8 mouse cellular contexts compared by ENCODE assay signal in genomic region chr1:36580384-36581207, GRCm38 (mm10). TPM values are rescaled to one million over a fixed set of nuclear protein-coding genes. Genes with fewer than 3 reads are reported as not detected.
DNase-seq lines count a peak whose midpoint lies in the region; ATAC-seq and TF ChIP-seq lines count a peak whose summit lies in the region.

No protein-coding gene starts in this region.

- no peaks in the 10 kb centered on the region for H3K36me3 ChIP-seq in kidney, adult 2 months (ENCODE audit: control insufficient read depth, insufficient read depth, low read length)
- H3K36me3 ChIP-seq in forebrain, embryonic 16.5 days (ENCODE audit: control insufficient read depth, insufficient read depth), result no peaks in the 10 kb centered on the region
- H3K36me3 ChIP-seq in hindbrain, embryonic 10.5 days, result no peaks in the 10 kb centered on the region
- no peaks in the 10 kb centered on the region for H3K36me3 ChIP-seq in stomach, embryonic 14.5 days (ENCODE audit: control insufficient read depth, insufficient read depth, low read length)

- no peaks in the 10 kb centered on the region for H3K9me3 ChIP-seq in forebrain, embryonic 16.5 days (ENCODE audit: control insufficient read depth, low read length)
- no peaks in the 10 kb centered on the region for H3K9me3 ChIP-seq in hindbrain, embryonic 10.5 days
- no peaks in the 10 kb centered on the region for H3K9me3 ChIP-seq in stomach, embryonic 14.5 days (ENCODE audit: control insufficient read depth, low read depth, low read length)

- H3K27ac ChIP-seq in kidney, adult 2 months (ENCODE audit: insufficient read depth, low read depth, low read length), result peak overlapping the region; percentile 43; the same call in 1 of the 2 replicates
- peak overlapping the region; percentile 85 for H3K27ac ChIP-seq in forebrain, embryonic 16.5 days (ENCODE audit: low read length)
- peak overlapping the region; percentile 90 for H3K27ac ChIP-seq in hindbrain, embryonic 10.5 days
- peak overlapping the region; percentile 94 for H3K27ac ChIP-seq in stomach, embryonic 14.5 days (ENCODE audit: low read length)

- no peak for TF ChIP-seq CTCF in kidney, adult 2 months (conservative IDR thresholded peaks at IDR 0.05; ENCODE audit: insufficient read depth, insufficient read length, low read depth, low read length)

- intact Hi-C loops in left cerebral cortex, postnatal 14 days (cut with DNase I), result no loop called here

- H3K4me2 ChIP-seq in forebrain, embryonic 16.5 days (ENCODE audit: low read length), result peak overlapping the region; percentile 41
- H3K4me2 ChIP-seq in stomach, embryonic 14.5 days (replicated peaks; ENCODE audit: low read depth, low read length), result peak overlapping the region; percentile 37

- H3K27me3 ChIP-seq in kidney, adult 2 months (replicated peaks; ENCODE audit: control insufficient read depth, insufficient read depth, low read length), result no peaks in the 10 kb centered on the region
- H3K27me3 ChIP-seq in forebrain, embryonic 16.5 days (replicated peaks; ENCODE audit: control insufficient read depth, insufficient read depth, low read length), result peaks cover 12% of the 10 kb centered on the region; the same call in 1 of the 2 replicates
- H3K27me3 ChIP-seq in hindbrain, embryonic 10.5 days (ENCODE audit: insufficient read depth, poor library complexity, severe bottlenecking), result peaks cover 4% of the 10 kb centered on the region
- no peaks in the 10 kb centered on the region for H3K27me3 ChIP-seq in stomach, embryonic 14.5 days (ENCODE audit: control insufficient read depth, insufficient read depth, low read length)

- H3K9ac ChIP-seq in forebrain, embryonic 16.5 days (replicated peaks; ENCODE audit: low read depth, low read length), result peak overlapping the region; percentile 55
- no peak overlapping the region; the same call in 1 of the 2 replicates for H3K9ac ChIP-seq in stomach, embryonic 14.5 days (replicated peaks; ENCODE audit: low read depth, low read length)

- DNase-seq in kidney, adult 2 months, result peak; percentile 38
- DNase-seq in kidney, adult 11 months, result no peak
- DNase-seq in cerebellum, adult 8-10 months, result peak; percentile 54
- DNase-seq in hindbrain, embryonic 10.5 days (ENCODE audit: low spot score), result peak; percentile 72
- peak; percentile 41 to 62 for DNase-seq in left cerebral cortex, postnatal 14 days (ENCODE audit: low spot score in 2 of 2)
- DNase-seq in mesoderm, embryonic 11.5 days (ENCODE audit: low read depth, low spot score), result peak; percentile 77

- H3K4me3 ChIP-seq in kidney, adult 2 months (ENCODE audit: insufficient read depth, low read depth, low read length), result peak overlapping the region; percentile 27
- no peak overlapping the region; the same call in 1 of the 2 replicates for H3K4me3 ChIP-seq in forebrain, embryonic 16.5 days (replicated peaks; ENCODE audit: low read length)
- H3K4me3 ChIP-seq in hindbrain, embryonic 10.5 days, result peak overlapping the region; percentile 37
- no peak overlapping the region for H3K4me3 ChIP-seq in stomach, embryonic 14.5 days (ENCODE audit: low read depth, low read length)

- H3K4me1 ChIP-seq in kidney, adult 2 months (ENCODE audit: control insufficient read depth, insufficient read depth, low read length), result peaks cover 15% of the 10 kb centered on the region; the same call in 1 of the 2 replicates
- H3K4me1 ChIP-seq in forebrain, embryonic 16.5 days (replicated peaks; ENCODE audit: control insufficient read depth, insufficient read depth, low read length), result peaks cover 19% of the 10 kb centered on the region
- H3K4me1 ChIP-seq in hindbrain, embryonic 10.5 days (replicated peaks), result peaks cover 61% of the 10 kb centered on the region
- peaks cover 30% of the 10 kb centered on the region for H3K4me1 ChIP-seq in stomach, embryonic 14.5 days (ENCODE audit: control insufficient read depth, insufficient read depth, low read length)

- ATAC-seq in forebrain, embryonic 16.5 days, result peak; percentile 93
- ATAC-seq in stomach, embryonic 14.5 days (ENCODE audit: insufficient number of reproducible peaks, insufficient read depth, low FRiP score, low read depth), result peak; percentile 93

- TF ChIP-seq POLR2A in kidney, adult 2 months (IDR thresholded peaks at IDR 0.05; ENCODE audit: low read depth, low read length), result peak; percentile 7

- 8% methylated on average over 17 of the region's 17 CpGs for WGBS in kidney, adult 2 months
- WGBS in forebrain, embryonic 16.5 days, result under 1% methylated on average over 17 of the region's 17 CpGs
- 3% methylated on average over 17 of the region's 17 CpGs for WGBS in hindbrain, embryonic 10.5 days
- WGBS in stomach, embryonic 14.5 days, result 2% methylated on average over 17 of the region's 17 CpGs

RNA-seq across cellular contexts. Expression of gene Sema4c, which starts 22.4 kb away (rescaled TPM):
- 8.0 and 9.1 TPM in 2 replicates for polyA plus RNA-seq in kidney, adult 2 months (2012; rRNA removed)
- polyA plus RNA-seq in forebrain, embryonic 16.5 days (2015; fragmentation: Nextera tagmentation; extraction: Ambion mirVana), result 35.4 and 37.3 TPM in 2 replicates
- polyA plus RNA-seq in hindbrain, embryonic 10.5 days (2016; fragmentation: Nextera tagmentation; extraction: Ambion mirVana), result 25.4 and 29.6 TPM in 2 replicates
- total RNA-seq in left cerebral cortex, postnatal 14 days (2021), result 10 to 100 TPM; 16.2 to 20.2 TPM
- polyA plus RNA-seq in stomach, embryonic 14.5 days (2014; fragmentation: Nextera tagmentation; extraction: Ambion mirVana), result 4.2 and 4.3 TPM in 2 replicates

RNA-seq across cellular contexts. Expression of gene Ankrd39, which starts 33.4 kb away (rescaled TPM):
- polyA plus RNA-seq in kidney, adult 2 months (2012; rRNA removed), result 16.8 and 22.6 TPM in 2 replicates
- 15.4 and 24.4 TPM in 2 replicates for polyA plus RNA-seq in forebrain, embryonic 16.5 days (2015; fragmentation: Nextera tagmentation; extraction: Ambion mirVana)
- 16.9 and 20.6 TPM in 2 replicates for polyA plus RNA-seq in hindbrain, embryonic 10.5 days (2016; fragmentation: Nextera tagmentation; extraction: Ambion mirVana)
- 10 to 100 TPM; 13.9 to 18.7 TPM for total RNA-seq in left cerebral cortex, postnatal 14 days (2021)
- 26.2 and 30.4 TPM in 2 replicates for polyA plus RNA-seq in stomach, embryonic 14.5 days (2014; fragmentation: Nextera tagmentation; extraction: Ambion mirVana)

RNA-seq across cellular contexts. Expression of gene Gm42417, which starts 41.4 kb away (rescaled TPM):
- polyA plus RNA-seq in kidney, adult 2 months (2012; rRNA removed), result not detected in 2 replicates
- polyA plus RNA-seq in forebrain, embryonic 16.5 days (2015; fragmentation: Nextera tagmentation; extraction: Ambion mirVana), result 0.22 and 0.42 TPM in 2 replicates
- polyA plus RNA-seq in hindbrain, embryonic 10.5 days (2016; fragmentation: Nextera tagmentation; extraction: Ambion mirVana), result 0.75 TPM in 1 of 2 replicates, not detected in the other
- not detected for total RNA-seq in left cerebral cortex, postnatal 14 days (2021)
- 0.39 TPM in 1 of 2 replicates, not detected in the other for polyA plus RNA-seq in stomach, embryonic 14.5 days (2014; fragmentation: Nextera tagmentation; extraction: Ambion mirVana)

RNA-seq across cellular contexts. Expression of gene Ankrd23, which starts 43.9 kb away (rescaled TPM):
- polyA plus RNA-seq in kidney, adult 2 months (2012; rRNA removed), result 11.8 and 37.9 TPM in 2 replicates
- 9.3 and 13.2 TPM in 2 replicates for polyA plus RNA-seq in forebrain, embryonic 16.5 days (2015; fragmentation: Nextera tagmentation; extraction: Ambion mirVana)
- 15.7 and 18.0 TPM in 2 replicates for polyA plus RNA-seq in hindbrain, embryonic 10.5 days (2016; fragmentation: Nextera tagmentation; extraction: Ambion mirVana)
- total RNA-seq in left cerebral cortex, postnatal 14 days (2021), result 1 to 10 TPM; 5.2 to 6.4 TPM
- polyA plus RNA-seq in stomach, embryonic 14.5 days (2014; fragmentation: Nextera tagmentation; extraction: Ambion mirVana), result 16.8 and 19.4 TPM in 2 replicates

Comparison
In these comparisons a context has a peak if more than half of its experiments do, and no peak if none do; other contexts are left out.
1. H3K27ac ChIP-seq: peak in every context shown above with its lines; median percentile 94 in stomach, embryonic 14.5 days; 90 in hindbrain, embryonic 10.5 days; 85 in forebrain, embryonic 16.5 days; 43 in kidney, adult 2 months.
2. H3K4me3 ChIP-seq: peak in kidney, adult 2 months (single experiment) and hindbrain, embryonic 10.5 days (single experiment); none in forebrain, embryonic 16.5 days (single experiment) and stomach, embryonic 14.5 days (single experiment).